Mouse (Mus musculus): ENCODE data around the gene Aifm2.

Aifm2 gene

DNA sequence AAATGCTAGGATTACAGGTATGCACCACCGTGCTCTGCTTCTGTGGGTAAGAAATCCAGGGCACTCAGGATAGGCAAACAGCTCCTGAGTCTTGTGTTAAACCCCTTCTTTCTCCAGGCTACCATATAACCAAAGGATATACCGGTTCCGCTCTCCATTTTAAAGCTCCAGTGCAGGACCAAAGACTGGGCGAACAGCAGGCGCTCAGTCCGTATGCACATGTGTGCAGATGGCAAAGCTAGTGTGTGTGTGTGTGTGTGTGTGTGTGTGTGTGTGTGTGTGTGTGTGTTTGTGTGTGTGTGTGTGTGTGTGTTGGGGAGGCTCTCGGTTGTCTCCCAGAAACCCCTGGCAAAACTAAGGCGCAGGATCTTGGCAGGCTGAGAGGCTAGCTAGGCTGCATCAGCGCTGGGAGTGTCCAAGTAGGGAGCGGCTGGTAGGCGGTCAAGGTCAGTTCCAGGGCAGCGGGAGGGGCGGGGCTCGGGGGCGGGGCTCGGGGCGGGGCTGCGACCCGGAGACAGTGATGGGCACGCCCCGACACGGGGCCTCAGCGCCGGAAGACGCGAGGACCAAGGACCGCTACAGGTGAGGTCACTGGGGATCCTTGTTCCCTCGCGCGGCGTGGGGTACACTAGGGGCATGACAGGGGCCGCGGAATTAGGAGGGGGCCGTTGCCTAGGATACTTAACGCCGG is at the start of gene Aifm2:
Gene Aifm2, plus strand, starts transcription at position 493 of the 691 bp plus-strand sequence.
- no peak for DNase-seq

DNA sequence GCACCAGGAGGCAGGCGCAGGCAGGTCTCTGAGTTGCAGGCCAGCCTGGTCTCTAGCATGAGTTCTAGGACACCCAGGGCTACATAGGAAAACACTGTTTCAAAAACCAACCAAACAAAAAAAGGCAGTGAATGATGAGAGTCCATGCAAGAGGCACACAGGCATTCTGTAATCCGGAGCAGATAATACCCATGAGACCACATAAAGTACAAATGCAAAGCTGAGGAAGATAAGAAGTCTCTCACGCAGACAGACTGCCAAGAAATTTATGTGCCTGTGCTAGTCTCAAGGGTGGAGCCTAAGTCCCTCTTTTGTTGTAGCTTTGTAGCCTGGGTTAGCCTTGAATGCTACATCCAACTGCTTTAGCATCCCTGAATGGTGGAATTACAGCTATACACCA is 49.4 kb upstream of the Aifm2 start:
- no peak for DNase-seq

DNA sequence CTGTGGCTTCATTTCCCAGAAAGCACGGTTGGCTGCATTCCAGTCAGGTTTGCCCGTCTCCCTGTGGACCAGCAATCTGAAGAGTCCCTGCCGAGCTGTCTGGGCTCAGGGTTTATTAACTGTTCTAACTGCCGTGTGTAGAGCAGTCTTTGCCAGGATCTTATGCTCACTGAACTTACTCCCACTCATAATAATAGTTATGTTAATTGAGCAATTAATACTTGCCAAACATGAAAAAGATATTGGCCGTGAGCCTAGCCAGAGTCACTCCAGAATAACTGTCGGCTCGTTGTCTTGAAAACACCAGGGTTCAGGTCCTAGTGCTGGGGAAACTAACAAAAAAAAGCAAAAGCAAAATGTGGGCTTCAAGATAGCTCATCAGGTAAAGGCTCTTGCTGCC is 45.8 kb upstream of the Aifm2 start:
- no peak for DNase-seq

DNA sequence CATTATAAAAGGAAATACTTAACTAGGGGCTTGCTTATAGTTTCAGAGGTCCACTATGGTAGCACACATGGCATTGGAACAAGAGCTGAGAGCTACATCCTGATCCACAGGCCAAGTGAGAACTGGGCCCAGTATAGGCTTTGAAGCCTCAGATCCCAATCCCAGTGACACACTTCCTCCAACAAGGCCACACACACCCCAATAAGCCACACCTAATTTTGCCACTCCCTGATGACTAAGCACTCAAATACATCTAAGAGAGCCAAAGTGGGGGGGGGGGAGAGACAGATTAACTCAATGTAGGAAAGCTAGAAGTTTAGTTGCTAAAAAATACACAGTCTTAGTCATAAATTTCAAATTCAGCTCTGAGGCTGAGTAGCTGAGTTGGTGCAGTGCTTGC is 45.2 kb upstream of the Aifm2 start:
- DNase-seq = no peak

DNA sequence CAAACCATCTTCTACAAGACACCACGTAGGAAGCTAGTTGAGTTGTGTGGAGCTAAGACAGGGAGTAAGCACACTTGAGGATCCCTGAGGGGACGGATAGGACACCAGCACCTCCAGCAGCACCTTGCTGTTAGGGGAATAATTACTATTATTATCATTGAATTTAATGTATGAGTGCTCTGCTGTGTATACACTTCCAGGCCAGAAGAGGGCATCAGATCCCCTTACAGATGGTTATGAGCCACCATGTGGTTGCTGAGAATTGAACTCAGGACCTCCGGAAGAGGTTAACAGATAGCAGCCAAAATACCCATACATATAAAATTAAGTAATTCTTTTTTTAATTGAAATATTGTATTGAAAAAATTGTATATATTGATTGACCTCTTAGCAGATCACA is 44.3 kb upstream of the Aifm2 start:
- no peak for DNase-seq

DNA sequence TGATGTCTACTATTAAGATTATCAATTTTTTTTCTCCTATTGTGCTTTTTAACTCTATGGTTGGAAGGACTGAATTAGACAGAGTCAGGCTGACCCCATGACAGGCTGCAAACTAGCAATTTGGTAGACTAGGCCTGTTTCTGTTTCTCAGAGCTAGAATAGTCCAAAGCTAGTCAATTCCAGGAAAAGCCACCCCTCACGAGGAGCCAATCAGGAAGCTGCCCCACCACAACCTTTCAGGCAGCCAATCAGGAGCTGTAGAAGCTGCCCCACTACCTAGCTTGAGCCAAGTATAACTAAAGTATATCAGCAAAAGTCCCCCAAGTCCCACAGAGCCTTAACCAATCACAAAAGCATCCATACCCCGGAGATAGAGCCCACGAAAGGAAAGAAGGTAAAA is 39.1 kb upstream of the Aifm2 start:
- DNase-seq = no peak

DNA sequence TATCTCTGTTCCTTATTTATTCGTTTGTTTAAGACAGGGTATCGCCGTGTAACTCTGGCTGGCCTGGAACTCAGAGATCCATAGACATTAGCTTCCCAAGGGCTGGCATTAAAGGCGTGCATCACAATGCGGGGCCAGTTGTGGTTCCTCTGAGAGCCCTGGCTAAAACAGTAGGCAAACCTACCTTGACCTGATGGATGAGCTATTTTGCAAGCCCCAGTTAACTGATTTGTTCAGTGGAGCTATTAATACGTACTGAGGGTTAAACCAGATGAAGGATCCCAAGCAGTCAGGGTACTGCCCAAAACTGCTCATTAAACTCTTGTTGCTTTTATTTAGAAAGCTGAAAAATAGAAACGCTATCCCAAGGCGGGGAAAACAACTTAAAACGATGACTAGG is 35.5 kb upstream of the Aifm2 start:
- peak; percentile 10 for DNase-seq

DNA sequence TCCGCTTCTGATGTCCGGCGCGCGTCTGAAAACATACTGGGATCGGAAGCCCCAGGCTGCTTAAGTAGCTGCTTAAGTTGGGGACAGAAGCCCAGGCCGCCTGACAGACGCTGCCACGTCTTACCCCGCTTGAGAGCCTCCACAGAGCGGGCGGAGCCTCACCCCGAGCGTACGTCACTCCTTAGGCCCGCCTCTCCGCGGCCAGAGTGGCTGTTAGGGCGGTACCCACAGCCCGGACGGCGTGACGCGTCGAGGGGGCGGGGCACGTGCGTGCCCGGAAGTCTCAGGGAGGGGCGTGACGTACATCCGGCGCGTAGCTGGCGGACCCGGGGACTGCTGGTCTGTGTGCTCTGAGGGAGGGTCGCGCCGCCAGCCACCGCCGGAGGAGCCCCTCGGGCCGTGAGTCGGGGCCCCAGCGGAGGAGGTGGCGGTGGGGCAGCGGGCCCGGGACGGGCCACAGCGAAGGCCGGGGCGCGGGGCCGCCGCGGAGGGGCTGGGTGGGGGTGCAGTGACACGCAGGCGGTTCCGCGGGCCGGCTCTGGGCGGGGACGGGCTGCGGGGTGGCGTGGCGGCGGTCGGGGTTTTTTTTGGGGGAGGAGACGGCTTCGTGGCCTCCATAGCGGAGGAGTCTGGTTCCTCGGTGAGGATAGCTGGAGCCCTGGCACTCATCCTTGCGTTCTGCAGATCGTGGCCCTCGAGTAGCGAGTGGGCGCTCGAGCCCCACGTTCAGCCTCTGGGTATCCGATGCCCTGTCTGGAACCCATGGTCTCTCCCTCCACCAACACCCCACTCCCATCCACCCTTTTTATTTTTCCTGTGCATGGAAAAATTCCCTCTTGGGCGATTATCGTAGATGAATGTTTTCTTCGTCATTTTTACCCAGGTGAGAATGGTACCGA is 34.8 kb upstream of the Aifm2 start, which contains the start of gene Sar1a:
Gene Sar1a, plus strand, starts transcription at position 285 of the 899 bp plus-strand sequence.
- DNase-seq = peak; percentile 97

DNA sequence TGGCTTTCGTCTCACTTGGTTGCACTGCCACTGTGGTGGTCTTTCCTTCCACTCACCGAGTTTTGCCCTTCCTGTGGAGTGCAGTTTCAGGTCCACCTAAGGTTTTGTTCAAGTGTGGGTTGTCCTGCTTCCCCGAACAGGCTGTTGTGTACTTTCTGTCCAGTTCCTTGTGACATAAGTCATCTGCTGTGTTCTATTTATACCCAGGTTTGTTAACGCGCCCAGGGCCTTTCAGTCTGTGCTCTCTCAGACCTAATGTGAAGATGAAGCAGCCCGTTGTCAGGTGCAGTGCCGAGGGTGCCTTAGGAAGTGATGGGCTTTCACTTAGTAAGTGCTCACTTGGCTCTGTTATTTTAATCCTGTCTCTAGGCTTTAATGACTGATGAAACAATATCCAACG is 25.7 kb upstream of the Aifm2 start:
- DNase-seq = no peak

DNA sequence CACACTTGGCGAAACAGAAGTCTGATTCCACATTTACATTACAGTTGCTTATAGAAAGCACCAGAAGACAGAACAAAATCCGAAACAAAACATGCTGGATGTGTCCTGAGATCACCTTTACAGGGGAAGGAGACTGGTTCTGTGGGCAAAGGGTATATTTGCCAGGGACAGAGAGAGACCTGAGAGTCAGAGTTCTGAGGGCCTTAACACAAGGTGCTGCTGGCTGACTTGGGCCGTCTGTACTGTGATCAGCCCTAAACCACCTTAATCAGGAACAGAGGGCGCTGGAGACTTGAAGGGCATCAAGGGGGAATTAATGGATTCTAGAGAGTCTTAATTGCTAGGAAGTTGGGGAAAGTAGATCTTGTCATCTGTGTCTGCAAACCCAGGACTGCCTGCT is 21.5 kb upstream of the Aifm2 start:
- DNase-seq = no peak

DNA sequence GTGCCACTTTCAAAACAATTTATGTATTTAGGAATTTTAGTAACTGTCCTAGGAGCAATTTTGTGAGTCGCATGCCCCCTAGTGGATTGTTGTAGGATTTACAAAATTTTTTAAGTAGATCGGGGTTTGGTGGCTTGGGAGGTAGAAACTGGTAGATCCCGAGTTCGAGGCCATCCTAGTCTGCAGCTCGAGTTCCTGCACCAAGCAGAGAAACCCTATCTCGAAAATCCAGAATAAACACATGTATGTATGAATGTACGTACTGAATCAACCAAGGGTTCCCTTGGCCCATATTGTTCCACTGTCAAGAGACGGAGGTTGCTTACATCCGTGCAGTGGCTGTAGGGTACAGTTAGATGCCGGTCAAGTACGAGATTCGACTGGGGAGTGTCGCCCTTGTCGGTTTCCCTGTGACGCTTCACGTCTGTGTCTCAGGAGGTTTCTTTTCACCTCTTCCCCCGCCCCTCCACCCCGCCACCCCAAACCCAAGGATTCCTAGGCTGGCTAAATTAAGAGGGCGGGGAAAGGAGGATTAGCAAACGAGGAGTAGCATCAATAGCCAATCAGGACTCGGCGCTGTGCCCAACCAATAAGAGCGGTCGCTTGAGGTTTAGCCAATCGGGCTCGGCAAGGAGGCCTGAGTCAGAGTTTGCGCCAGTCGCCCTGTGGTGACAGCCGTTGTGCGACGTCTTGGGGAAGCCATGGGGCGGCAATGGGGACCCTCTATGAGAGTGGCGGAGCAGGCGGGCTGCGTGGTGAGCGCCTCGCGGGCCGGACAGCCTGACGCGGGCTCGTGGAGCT is 20.0 kb upstream of the Aifm2 start, which contains the start of gene Tysnd1:
Gene Tysnd1, plus strand, starts transcription at position 645 of the 801 bp plus-strand sequence.
- peak; percentile 96 for DNase-seq

DNA sequence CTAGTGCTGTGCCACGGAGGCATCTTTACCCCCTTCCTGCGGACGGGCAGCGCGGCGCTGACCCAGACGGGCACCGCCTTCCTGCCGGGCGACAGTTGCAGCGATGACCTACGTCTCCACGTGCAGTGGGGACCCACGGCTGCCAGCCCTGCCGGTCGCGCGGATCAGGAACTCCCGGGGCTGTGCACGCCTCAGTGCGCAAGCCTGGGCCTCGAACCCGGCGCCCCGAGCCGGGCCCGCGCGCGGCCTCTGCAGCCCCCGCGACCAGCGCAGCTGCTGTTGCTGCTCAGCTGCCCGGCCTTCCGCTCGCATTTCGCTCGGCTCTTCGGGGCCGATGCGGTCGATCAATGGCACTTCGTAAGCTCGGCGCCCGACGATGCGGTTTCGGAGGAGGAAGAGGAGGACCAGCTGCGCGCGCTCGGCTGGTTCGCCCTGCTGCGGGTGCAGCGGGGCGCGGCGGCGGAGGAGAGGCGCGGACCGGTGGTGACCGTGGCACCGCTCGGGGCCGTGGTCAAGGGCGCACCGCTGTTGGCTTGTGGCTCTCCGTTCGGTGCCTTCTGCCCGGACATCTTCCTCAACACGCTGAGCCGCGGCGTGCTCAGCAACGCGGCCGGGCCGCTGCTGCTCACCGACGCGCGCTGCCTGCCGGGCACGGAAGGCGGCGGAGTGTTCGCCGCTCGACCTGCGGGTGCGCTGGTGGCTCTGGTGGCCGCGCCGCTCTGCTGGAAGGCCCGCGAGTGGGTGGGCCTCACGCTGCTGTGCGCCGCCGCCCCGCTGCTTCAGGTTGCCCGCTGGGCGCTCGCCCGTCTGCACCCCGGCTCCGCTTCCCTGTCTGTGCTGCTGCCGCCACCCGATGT is 19.1 kb upstream of the Aifm2 start:
- DNase-seq = no peak

DNA sequence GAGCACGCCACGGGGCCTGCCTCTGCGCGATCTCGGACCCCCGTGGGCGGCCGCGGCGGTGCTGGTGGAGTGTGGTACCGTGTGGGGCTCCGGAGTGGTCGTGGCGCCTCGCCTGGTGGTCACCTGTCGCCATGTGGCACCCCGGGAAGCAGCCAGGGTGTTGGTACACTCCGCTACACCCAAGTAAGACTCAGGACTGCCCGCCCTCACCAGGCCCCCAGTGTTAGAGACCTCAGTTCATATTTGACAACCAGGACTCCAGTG is 18.6 kb upstream of the Aifm2 start:
- DNase-seq = peak; percentile 30

DNA sequence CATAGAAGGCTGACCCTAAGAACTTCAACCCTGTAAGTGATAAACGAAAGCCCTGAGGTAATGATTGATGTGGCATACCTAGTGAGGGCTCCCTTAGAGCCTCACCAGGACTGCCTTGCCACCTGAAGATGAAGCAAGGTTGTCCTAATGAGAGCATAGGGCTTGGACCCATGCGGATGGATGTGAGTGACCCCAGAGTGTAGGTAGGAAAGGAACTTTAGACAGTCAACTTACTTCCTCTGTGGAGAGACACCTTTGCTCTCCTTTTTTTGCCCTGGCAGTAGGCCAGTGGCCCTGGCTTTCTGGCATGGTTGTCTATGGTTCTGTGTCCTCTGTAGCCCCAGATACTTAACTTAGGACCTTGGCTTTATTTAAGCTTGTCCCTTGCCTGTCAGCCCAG is 18.0 kb upstream of the Aifm2 start:
- no peak for DNase-seq

DNA sequence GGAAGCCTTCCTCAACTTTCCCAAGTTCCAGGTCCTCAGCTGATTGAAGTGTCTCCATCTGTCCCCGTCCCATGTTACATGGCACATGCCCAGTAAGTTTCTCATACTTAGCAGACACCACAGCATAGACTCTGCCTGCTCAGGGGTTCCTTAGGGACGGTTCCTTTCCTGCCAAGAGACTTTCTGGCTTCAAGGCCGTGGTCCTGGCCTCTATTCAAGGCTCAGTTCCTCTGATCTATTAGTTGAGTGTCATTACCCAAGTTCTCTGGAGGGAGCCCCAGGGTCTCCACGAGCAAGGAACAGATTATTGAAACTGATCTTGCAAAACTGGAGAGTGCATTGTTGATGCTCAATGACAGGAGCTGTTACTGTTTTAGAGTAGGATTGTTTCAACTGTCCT is 10.4 kb upstream of the Aifm2 start:
- no peak for DNase-seq

DNA sequence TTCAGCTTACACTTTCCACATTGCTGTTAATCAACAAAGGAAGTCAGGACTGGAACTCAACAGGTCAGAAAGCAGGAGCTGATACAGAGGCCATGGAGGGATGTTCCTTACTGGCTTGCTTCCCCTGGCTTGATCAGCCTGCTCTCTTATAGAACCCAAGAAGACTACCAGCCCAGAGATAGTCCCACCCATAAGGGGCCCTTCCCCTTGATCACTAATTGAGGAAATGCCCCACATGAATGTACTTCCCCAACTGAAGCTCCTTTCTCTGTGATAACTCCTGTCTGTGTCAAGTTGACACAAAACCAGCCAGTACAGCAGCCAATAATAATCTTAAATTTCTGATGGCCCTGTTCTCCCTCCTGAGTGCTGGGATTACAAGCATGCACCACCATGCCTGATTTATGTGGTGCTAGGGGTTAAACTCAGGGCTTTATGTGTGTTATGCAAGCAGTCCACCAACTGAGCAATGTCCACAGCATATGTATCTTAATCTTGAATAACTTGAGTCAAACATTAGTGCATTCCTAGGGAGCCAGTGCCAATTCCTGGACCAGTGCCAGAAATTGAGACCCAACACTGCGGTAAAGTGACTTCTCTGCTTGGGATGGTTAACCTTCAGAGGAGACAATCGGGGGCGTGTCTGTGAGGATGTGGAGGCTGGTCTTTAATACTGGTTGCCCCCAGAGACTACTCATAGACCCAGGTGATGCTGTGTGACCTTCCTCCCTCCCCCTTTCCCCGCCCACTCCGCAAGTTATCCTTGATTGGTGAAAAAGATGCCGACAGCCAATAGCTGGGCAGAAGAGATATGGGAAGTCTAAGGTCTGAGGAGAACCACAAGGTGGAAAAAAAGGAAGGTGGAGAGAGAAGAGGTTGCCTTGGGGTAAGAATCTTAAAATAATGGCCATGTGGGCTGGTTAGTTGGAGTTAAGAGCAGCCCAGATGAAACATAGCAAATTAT is 8.4 kb upstream of the Aifm2 start:
- no peak for DNase-seq

DNA sequence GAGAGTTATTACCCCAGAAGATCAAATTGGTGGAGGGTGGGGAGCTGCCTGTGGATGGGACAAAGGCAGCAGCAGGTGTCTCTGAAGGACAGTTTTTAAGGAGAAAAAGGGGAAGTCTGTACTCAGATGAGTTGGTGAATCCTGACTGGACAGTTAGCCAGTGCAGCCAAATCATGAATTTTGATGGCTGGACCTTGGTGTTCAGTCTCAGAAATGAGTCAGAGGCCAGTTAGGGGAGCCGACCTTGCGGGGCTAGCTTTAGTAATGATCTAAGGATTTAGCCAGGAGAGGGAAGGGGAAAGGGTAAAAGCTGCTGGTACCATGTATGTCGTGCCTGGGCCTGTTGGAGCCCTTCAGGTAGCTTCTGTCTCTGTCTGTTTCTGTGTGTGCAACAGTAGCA is 1.5 kb upstream of the Aifm2 start:
- no peak for DNase-seq

DNA sequence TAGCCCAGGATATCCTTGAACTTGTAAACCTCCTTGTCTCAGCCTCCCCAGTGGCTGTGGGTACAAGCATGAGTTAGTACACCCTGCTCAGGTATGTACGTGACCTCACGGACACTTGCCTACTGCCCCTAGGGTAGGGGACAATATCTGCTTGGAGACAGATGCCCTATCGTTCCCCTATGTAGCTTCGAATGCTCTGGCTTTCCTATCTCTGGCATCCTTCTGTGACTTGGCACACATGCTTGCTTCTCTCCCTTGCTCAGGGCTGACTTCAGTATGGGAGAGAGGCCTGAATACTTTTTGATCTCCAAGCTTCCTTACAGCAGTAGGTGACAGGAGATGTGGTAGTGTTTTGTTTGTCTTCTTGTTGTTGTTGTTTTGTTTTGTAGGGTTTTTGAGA is 917 bp upstream of the Aifm2 start:
- no peak for DNase-seq

DNA sequence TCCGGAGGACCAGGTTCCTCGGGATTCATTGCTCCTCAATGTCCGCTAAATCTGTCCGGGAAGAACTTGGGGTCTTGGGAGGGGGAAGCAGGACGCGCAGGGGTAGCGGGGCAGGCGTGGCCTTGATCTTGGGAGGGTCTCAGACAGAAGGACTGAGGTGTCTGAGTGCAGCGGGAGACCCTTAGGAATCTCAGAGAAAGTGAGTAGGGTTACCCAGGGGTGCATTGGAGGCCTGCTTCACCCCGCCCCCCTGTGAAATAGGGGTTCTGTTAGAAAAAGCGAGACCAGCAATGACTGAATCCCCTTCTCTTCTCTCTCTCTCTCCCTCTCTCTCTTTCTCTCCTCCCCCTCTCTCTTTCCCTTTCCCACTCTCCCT is 387 bp downstream of the Aifm2 start:
- DNase-seq = no peak

DNA sequence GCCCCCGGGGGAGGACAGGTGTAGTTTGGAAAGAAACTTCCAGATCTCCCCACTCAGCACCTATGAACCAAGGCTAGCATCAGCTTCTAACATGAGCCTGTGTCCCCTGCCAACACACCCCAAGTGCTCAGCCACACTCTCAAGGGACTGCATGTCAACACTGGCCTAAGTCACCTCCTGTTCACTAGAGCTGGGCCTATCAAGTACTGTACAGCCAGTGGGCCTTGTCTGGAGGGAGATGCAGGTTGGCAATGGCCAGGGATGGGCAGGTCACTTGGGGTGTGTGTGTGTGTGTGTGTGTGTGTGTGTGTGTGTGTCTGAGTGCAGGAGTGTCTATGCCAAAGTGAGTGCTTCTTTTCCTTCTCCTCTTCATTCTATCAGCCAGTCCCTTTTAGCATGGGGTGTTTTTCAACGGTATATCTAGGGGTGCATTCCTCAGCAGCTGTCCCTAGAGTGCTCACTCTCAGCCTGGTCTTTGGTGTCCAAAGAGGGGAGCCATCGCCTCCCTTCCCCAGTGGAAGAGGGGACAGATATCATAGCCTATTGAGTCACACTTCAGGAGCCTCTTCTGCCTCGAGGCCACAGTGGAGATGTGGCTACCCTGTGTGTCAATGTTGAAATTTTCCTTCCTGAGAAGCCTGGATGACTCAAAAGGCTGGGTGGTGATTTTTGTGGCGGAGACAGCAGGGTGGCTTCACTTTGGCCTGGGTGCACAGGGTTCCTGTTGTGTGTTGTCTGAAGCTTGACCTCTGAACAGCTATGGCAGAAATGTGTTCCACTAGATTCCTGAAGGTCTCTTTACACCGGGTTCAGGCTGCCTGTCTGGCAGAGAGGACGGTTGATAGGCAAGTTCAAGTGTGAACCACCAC is 1.2 kb downstream of the Aifm2 start:
- no peak for DNase-seq

All from cerebellum, adult 11 months (tissue).